Mouse (Mus musculus) testis, adult 2 months (tissue): ENCODE measurements around the gene Tapt1.

ENCODE experiments used
- CTCF ChIP-seq: fragments of 200-500 bp; IDR thresholded peaks from 2 replicates; pipeline ENCODE4 v1.5.1; 2012; ENCODE audit warnings: low read depth, mild to moderate bottlenecking, inconsistent platforms, low read length, moderate library complexity; ENCODE audit not compliant: control insufficient read depth, insufficient read depth, insufficient replicate concordance
- POLR2A ChIP-seq: fragments of 200-500 bp; IDR thresholded peaks from 2 replicates; pipeline ENCODE4 v1.6.1; 2012; ENCODE audit warnings: low read depth, mild to moderate bottlenecking, inconsistent platforms, low read length, moderate library complexity; ENCODE audit not compliant: control insufficient read depth

DNA sequence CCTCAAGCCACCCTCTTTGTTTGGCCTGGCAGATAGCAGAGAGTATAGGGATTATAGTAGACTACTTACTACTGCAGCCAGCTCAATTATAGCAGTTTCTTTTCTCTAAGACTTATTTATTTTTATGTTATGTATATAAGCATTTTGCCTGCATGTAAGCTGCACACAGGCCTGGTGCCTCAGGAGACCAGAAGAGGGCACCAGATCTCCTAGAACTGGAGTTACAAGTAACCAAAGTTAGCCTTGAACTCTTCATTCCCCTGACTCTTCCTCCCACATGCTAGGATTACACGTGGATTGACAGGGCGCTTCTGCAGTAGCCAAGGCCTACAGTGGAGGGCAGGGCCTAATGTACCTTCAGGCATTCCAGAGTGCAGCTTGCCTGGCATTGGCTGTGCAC, 60.6 kb downstream of the Tapt1 start:
- no peak for TF ChIP-seq CTCF
- TF ChIP-seq POLR2A, result no peak
